Mouse (Mus musculus) liver, postnatal 0 days (tissue): ENCODE data around the gene Fam227a. TPM values are rescaled to one million over a fixed set of nuclear protein-coding genes. Genes with fewer than 3 reads are reported as not detected.

Source experiments
- ATAC-seq: fragments of 200-750 bp; cut with Nextera tagmentation; 2 replicates; pipeline ENCODE4 v1.8.0; 2017; ENCODE audit warnings: mild to moderate bottlenecking, moderate library complexity
- DNase-seq: peaks from one replicate; pipeline ENCODE4 v3.0.0-alpha.2; 2016
- H3K27ac ChIP-seq: fragments of 300-500 bp; sonication (generic); 2 replicates; pipeline ENCODE4 v1.5.1; 2014; ENCODE audit warnings: antibody characterized with exemption, moderate library complexity, mild to moderate bottlenecking, low read depth
- H3K27me3 ChIP-seq: fragments of 300-500 bp; sonication (generic); 2 replicates; pipeline ENCODE4 v1.6.1; 2014; ENCODE audit warnings: low read length, control low read depth, mixed read lengths; ENCODE audit not compliant: insufficient read depth
- H3K36me3 ChIP-seq: fragments of 300-500 bp; sonication (generic); replicated peaks from 2 replicates; pipeline ENCODE4 v1.6.1; 2014; ENCODE audit warnings: mild to moderate bottlenecking, control low read depth, low read length, moderate library complexity, mixed read lengths; ENCODE audit not compliant: insufficient read depth
- H3K4me1 ChIP-seq: fragments of 300-500 bp; sonication (generic); 2 replicates; pipeline ENCODE4 v1.6.1; 2014; ENCODE audit warnings: antibody characterized with exemption, mild to moderate bottlenecking, control low read depth; ENCODE audit not compliant: insufficient read depth
- H3K4me2 ChIP-seq: fragments of 300-500 bp; sonication (generic); 2 replicates; pipeline ENCODE4 v1.6.1; 2014; ENCODE audit warnings: low read depth, mild to moderate bottlenecking, low read length, moderate library complexity, mixed read lengths
- H3K4me3 ChIP-seq: fragments of 300-500 bp; sonication (generic); 2 replicates; pipeline ENCODE4 v1.5.1; 2014; ENCODE audit warnings: low read depth, low read length
- H3K9ac ChIP-seq: fragments of 300-500 bp; sonication (generic); replicated peaks from 2 replicates; pipeline ENCODE4 v1.6.1; 2014; ENCODE audit warnings: mild to moderate bottlenecking, moderate library complexity
- H3K9me3 ChIP-seq: fragments of 300-500 bp; sonication (generic); 2 replicates; pipeline ENCODE4 v1.6.1; 2016; ENCODE audit warnings: mild to moderate bottlenecking, control low read depth, low read length, mixed read lengths
- CTCF ChIP-seq: sonication (generic); IDR thresholded peaks from 2 replicates; pipeline ENCODE4 v1.5.1; 2016; ENCODE audit warnings: antibody characterized with exemption, low read depth
- EP300 ChIP-seq: IDR thresholded peaks from 2 replicates; pipeline ENCODE4 v1.6.1; 2016; ENCODE audit warnings: antibody characterized with exemption, low read depth, mild to moderate bottlenecking
- WGBS: fragments of 180-500 bp; shearing (Covaris S2); extraction: QIAGEN DNeasy Blood & Tissue Kit; methylation state at CpG from one replicate; pipeline ENCODE4 v1.1.7; 2014; ENCODE audit not compliant: insufficient replicate concordance; 5-methylcytosine and 5-hydroxymethylcytosine counted together
- polyA plus RNA-seq: library from polyadenylated mRNA; unstranded; fragments of >200 nt; fragmentation: Nextera tagmentation; extraction: Ambion mirVana; gene quantifications from 2 replicates; pipeline ENCODE4 v1.2.1, GENCODE M21; 2015

The Fam227a gene
- polyA plus RNA-seq, 1 experiment from 2014 or later = 0.13 TPM

- H3K27ac ChIP-seq = no peak overlapping the region
- H3K4me2 ChIP-seq = no peak overlapping the region
- DNase-seq (no peak), ATAC-seq (no peak)
- no peaks in the 10 kb centered on the region for H3K36me3 ChIP-seq
- no peak overlapping the region for H3K4me3 ChIP-seq
- no peaks in the 10 kb centered on the region for H3K9me3 ChIP-seq
- WGBS = 71% methylated on average over 2 of the region's 2 CpGs
- H3K9ac ChIP-seq = no peak overlapping the region
- peaks cover 6% of the 10 kb centered on the region for H3K4me1 ChIP-seq
- peaks cover 12% of the 10 kb centered on the region for H3K27me3 ChIP-seq
- TF ChIP-seq CTCF (no peak), EP300 (no peak)
Observed at GRCm38 (mm10) chr15:79600176-79600575, 58.6 kb downstream of the Fam227a start.

GRCm38 (mm10) chr15:79598715-79599114 lies 60.0 kb downstream of the Fam227a start:
- DNase-seq (no peak), ATAC-seq (no peak)
- no peaks in the 10 kb centered on the region for H3K27me3 ChIP-seq
- 69% methylated on average over 1 of the region's 1 CpGs for WGBS
- H3K4me1 ChIP-seq = no peaks in the 10 kb centered on the region
- H3K36me3 ChIP-seq = no peaks in the 10 kb centered on the region
- no peak overlapping the region for H3K9ac ChIP-seq
- TF ChIP-seq EP300 = no peak
- no peak for TF ChIP-seq CTCF
- no peak overlapping the region for H3K4me3 ChIP-seq
- no peak overlapping the region for H3K27ac ChIP-seq
- H3K4me2 ChIP-seq = no peak overlapping the region
- H3K9me3 ChIP-seq = no peaks in the 10 kb centered on the region

DNA sequence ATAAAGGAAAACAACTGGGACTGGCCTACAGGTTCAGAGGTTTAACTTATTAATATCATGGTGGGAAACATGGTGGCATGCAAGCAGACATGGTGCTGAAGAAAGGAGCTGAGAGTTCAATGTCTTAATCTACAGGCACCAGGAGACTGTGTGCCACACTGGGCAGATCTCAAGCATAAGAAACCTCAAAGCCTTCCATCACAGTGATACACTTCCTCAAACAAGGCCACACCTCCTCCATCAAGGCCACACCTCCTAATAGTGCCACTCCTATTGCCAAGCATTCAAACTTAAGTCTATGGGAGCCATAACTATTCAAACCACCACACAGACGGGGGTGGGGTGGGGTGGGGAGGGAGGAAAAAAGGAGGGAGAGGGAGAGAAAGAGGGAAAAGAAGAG lies 77.2 kb downstream of the Fam227a start:
- Histone ChIP-seq H3K4me2 (no peak overlapping the region), H3K27me3 (no peaks in the 10 kb centered on the region), H3K4me1 (no peaks in the 10 kb centered on the region), H3K4me3 (no peak overlapping the region), H3K27ac (no peak overlapping the region), H3K9ac (no peak overlapping the region), H3K36me3 (no peaks in the 10 kb centered on the region), H3K9me3 (no peaks in the 10 kb centered on the region)
- ATAC-seq (no peak), DNase-seq (no peak)
- no peak for TF ChIP-seq CTCF
- TF ChIP-seq EP300 = no peak
- 59% methylated on average over 1 of the region's 1 CpGs for WGBS

GRCm38 (mm10) chr15:79577671-79578426 lies 80.9 kb downstream of the Fam227a start:
- TF ChIP-seq EP300 = no peak
- TF ChIP-seq CTCF = no peak
- Histone ChIP-seq H3K4me3 (no peak overlapping the region), H3K4me1 (no peaks in the 10 kb centered on the region), H3K9me3 (no peaks in the 10 kb centered on the region), H3K4me2 (no peak overlapping the region), H3K27me3 (no peaks in the 10 kb centered on the region), H3K27ac (no peak overlapping the region), H3K9ac (no peak overlapping the region), H3K36me3 (no peaks in the 10 kb centered on the region)
- ATAC-seq (no peak), DNase-seq (no peak)
- 47% methylated on average over 6 of the region's 6 CpGs for WGBS

DNA sequence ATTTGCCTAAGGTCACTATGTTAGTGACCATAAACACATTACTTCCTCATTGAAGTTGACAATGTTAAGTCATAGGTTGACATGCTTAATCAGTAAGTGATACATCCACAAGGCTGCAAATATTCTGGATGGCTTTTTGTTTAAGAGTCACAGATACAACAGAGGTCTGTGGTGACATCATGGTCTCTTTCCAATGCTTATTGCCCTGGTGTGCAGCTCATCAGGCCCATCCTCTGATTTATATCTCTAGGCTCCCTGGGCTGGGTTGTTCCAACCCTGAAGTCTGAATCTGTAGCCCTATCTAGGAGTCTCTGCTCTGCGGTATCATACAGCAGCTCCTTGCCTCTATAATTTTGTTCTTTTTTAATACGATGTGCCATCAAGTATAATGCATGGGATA lies 81.8 kb downstream of the Fam227a start:
- no peak overlapping the region for H3K9ac ChIP-seq
- no peaks in the 10 kb centered on the region for H3K36me3 ChIP-seq
- no peak overlapping the region for H3K4me2 ChIP-seq
- 79% methylated on average over 2 of the region's 2 CpGs for WGBS
- no peak overlapping the region for H3K27ac ChIP-seq
- no peaks in the 10 kb centered on the region for H3K4me1 ChIP-seq
- no peak for DNase-seq
- no peak for ATAC-seq
- no peaks in the 10 kb centered on the region for H3K9me3 ChIP-seq
- TF ChIP-seq EP300 (no peak), CTCF (no peak)
- no peak overlapping the region for H3K4me3 ChIP-seq
- H3K27me3 ChIP-seq = no peaks in the 10 kb centered on the region

DNA sequence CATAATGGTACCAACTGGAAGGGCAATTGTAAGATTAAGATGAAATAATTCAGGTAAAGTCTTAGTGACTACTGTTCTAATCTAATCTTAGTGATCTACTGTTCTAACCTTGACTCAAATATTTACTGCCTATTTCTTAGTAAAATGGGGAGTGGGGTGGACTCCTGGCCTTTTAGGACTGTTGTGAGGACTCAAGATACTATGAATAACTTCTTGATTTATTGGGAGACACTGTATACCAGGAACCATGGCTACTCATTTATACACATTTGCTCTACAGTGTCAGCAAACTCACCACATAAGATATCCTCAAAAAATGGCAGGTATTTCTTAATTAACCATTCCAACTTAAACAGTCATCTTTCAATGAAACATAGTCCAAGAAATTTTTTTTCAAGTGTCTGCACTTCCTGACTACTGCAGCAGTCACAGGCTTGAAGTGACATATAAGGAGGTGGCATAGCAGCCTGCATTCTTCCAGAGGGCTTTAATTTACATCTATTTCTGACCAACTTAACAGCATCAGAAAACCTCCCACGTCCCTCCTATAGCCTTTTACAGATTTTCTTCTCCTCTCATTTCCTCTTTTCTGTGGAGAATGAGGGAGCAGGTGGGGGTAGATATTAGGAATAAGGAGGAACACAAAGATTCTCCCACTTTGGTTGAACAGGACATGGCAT lies 83.1 kb downstream of the Fam227a start:
- Histone ChIP-seq H3K4me3 (no peak overlapping the region), H3K4me1 (no peaks in the 10 kb centered on the region), H3K36me3 (no peaks in the 10 kb centered on the region), H3K9me3 (no peaks in the 10 kb centered on the region), H3K9ac (no peak overlapping the region), H3K4me2 (no peak overlapping the region), H3K27ac (no peak overlapping the region), H3K27me3 (no peaks in the 10 kb centered on the region)
- 36% methylated on average over 1 of the region's 1 CpGs for WGBS
- TF ChIP-seq EP300 = no peak
- TF ChIP-seq CTCF = no peak
- ATAC-seq = no peak
- DNase-seq = no peak
